Mouse (Mus musculus): ENCODE measurements around the gene Gusb. TPM values are rescaled to one million over a fixed set of nuclear protein-coding genes. Genes with fewer than 3 reads are reported as not detected.
A peak's percentile ranks its signal among the peaks of the same experiment; 100 is the strongest.

Gene Gusb
- polyA plus RNA-seq (2015; fragmentation: Nextera tagmentation; extraction: Ambion mirVana) = 31.9 and 33.9 TPM in 2 replicates

GRCm38 (mm10) chr5:130002301-130003146, at the start of gene Gusb:
Gene Gusb (minus strand): TSS chr5:130003049.
- Histone ChIP-seq H3K27ac (replicated peaks) (peak within 1 kb of the TSS; percentile 70), H3K36me3 (no peaks in the 10 kb centered on the region), H3K27me3 (no peaks in the 10 kb centered on the region), H3K9ac (peak within 1 kb of the TSS; percentile 72), H3K4me2 (peak within 1 kb of the TSS; percentile 90), H3K4me3 (peak within 1 kb of the TSS; percentile 75), H3K4me1 (replicated peaks) (peaks cover 13% of the 10 kb centered on the region), H3K9me3 (no peaks in the 10 kb centered on the region)
- WGBS = 2% methylated on average over 39 of the region's 39 CpGs
- ATAC-seq (ENCODE audit: low FRiP score, low read depth) = peak; percentile 87

- 80% methylated on average over 5 of the region's 5 CpGs for WGBS
Measured at GRCm38 (mm10) chr5:130052510-130052909, 49.7 kb upstream of the Gusb start.

GRCm38 (mm10) chr5:130051073-130051860, 48.4 kb upstream of the Gusb start:
- 87% methylated on average over 15 of the region's 15 CpGs for WGBS
- Histone ChIP-seq H3K9ac (no peak overlapping the region), H3K4me2 (no peak overlapping the region), H3K9me3 (no peaks in the 10 kb centered on the region), H3K36me3 (peaks cover 25% of the 10 kb centered on the region), H3K27me3 (no peaks in the 10 kb centered on the region), H3K4me3 (no peak overlapping the region), H3K27ac (replicated peaks) (no peak overlapping the region), H3K4me1 (replicated peaks) (no peaks in the 10 kb centered on the region; the same call in 1 of the 2 replicates)
- no peak for ATAC-seq (ENCODE audit: low FRiP score, low read depth)

More at GRCm38 (mm10) chr5:130052510-130052909, 49.7 kb upstream of the Gusb start:
- Histone ChIP-seq H3K27ac (replicated peaks) (no peak overlapping the region), H3K36me3 (peaks cover 13% of the 10 kb centered on the region), H3K9me3 (no peaks in the 10 kb centered on the region), H3K27me3 (no peaks in the 10 kb centered on the region), H3K9ac (no peak overlapping the region), H3K4me2 (no peak overlapping the region), H3K4me1 (replicated peaks) (no peaks in the 10 kb centered on the region; the same call in 1 of the 2 replicates), H3K4me3 (no peak overlapping the region)
- ATAC-seq (ENCODE audit: low FRiP score, low read depth) = no peak

- 53% methylated on average over 6 of the region's 6 CpGs for WGBS
- H3K9ac ChIP-seq = no peak overlapping the region
Measured at GRCm38 (mm10) chr5:130050416-130050815, 47.6 kb upstream of the Gusb start.

GRCm38 (mm10) chr5:130048786-130049520, 46.1 kb upstream of the Gusb start:
- Histone ChIP-seq H3K36me3 (peaks cover 34% of the 10 kb centered on the region), H3K4me1 (replicated peaks) (no peaks in the 10 kb centered on the region; the same call in 1 of the 2 replicates), H3K27me3 (no peaks in the 10 kb centered on the region), H3K9me3 (no peaks in the 10 kb centered on the region), H3K4me2 (no peak overlapping the region), H3K4me3 (no peak overlapping the region), H3K9ac (no peak overlapping the region), H3K27ac (replicated peaks) (peak overlapping the region; percentile 32; the same call in 1 of the 2 replicates)
- 83% methylated on average over 15 of the region's 15 CpGs for WGBS
- no peak; the same call in 1 of the 2 replicates for ATAC-seq (ENCODE audit: low FRiP score, low read depth)

More at GRCm38 (mm10) chr5:130050416-130050815, 47.6 kb upstream of the Gusb start:
- Histone ChIP-seq H3K9me3 (no peaks in the 10 kb centered on the region), H3K27ac (replicated peaks) (no peak overlapping the region), H3K36me3 (peaks cover 32% of the 10 kb centered on the region), H3K4me3 (no peak overlapping the region), H3K4me1 (replicated peaks) (no peaks in the 10 kb centered on the region; the same call in 1 of the 2 replicates), H3K27me3 (no peaks in the 10 kb centered on the region), H3K4me2 (no peak overlapping the region)
- no peak for ATAC-seq (ENCODE audit: low FRiP score, low read depth)

- no peak overlapping the region for H3K4me2 ChIP-seq
- no peaks in the 10 kb centered on the region for H3K27me3 ChIP-seq
- H3K4me1 ChIP-seq (replicated peaks) = no peaks in the 10 kb centered on the region; the same call in 1 of the 2 replicates
- H3K4me3 ChIP-seq = no peak overlapping the region
- no peak overlapping the region for H3K27ac ChIP-seq (replicated peaks)
- no peak overlapping the region for H3K9ac ChIP-seq
- ATAC-seq (ENCODE audit: low FRiP score, low read depth) = no peak
- peaks cover 53% of the 10 kb centered on the region for H3K36me3 ChIP-seq
- H3K9me3 ChIP-seq = no peaks in the 10 kb centered on the region
- WGBS = 80% methylated on average over 6 of the region's 6 CpGs
Measured at GRCm38 (mm10) chr5:130047013-130047412, 44.2 kb upstream of the Gusb start.

- Histone ChIP-seq H3K27ac (replicated peaks) (no peak overlapping the region), H3K4me2 (no peak overlapping the region), H3K36me3 (peaks cover 57% of the 10 kb centered on the region), H3K27me3 (no peaks in the 10 kb centered on the region), H3K4me3 (no peak overlapping the region), H3K9me3 (no peaks in the 10 kb centered on the region), H3K9ac (no peak overlapping the region), H3K4me1 (replicated peaks) (no peaks in the 10 kb centered on the region; the same call in 1 of the 2 replicates)
- no peak for ATAC-seq (ENCODE audit: low FRiP score, low read depth)
- 93% methylated on average over 10 of the region's 10 CpGs for WGBS
Measured at GRCm38 (mm10) chr5:130046589-130046988, 43.7 kb upstream of the Gusb start.

- H3K27ac ChIP-seq (replicated peaks) = no peak overlapping the region
- H3K4me3 ChIP-seq = no peak overlapping the region
- no peaks in the 10 kb centered on the region for H3K27me3 ChIP-seq
- H3K4me2 ChIP-seq = no peak overlapping the region
- H3K9ac ChIP-seq = no peak overlapping the region
- H3K4me1 ChIP-seq (replicated peaks) = no peaks in the 10 kb centered on the region; the same call in 1 of the 2 replicates
- H3K36me3 ChIP-seq = peaks cover 62% of the 10 kb centered on the region
- ATAC-seq (ENCODE audit: low FRiP score, low read depth) = no peak
- no peaks in the 10 kb centered on the region for H3K9me3 ChIP-seq
- WGBS = 85% methylated on average over 7 of the region's 7 CpGs
Measured at GRCm38 (mm10) chr5:130046100-130046499, 43.3 kb upstream of the Gusb start.

- H3K4me1 ChIP-seq (replicated peaks) = no peaks in the 10 kb centered on the region; the same call in 1 of the 2 replicates
- 70% methylated on average over 7 of the region's 7 CpGs for WGBS
- H3K4me3 ChIP-seq = no peak overlapping the region
- no peaks in the 10 kb centered on the region for H3K27me3 ChIP-seq
- H3K9me3 ChIP-seq = no peaks in the 10 kb centered on the region
- no peak overlapping the region for H3K9ac ChIP-seq
- H3K27ac ChIP-seq (replicated peaks) = no peak overlapping the region
- H3K36me3 ChIP-seq = peaks cover 72% of the 10 kb centered on the region
- no peak for ATAC-seq (ENCODE audit: low FRiP score, low read depth)
- no peak overlapping the region for H3K4me2 ChIP-seq
Measured at GRCm38 (mm10) chr5:130044201-130044695, 41.4 kb upstream of the Gusb start.

GRCm38 (mm10) chr5:130043741-130044140, 40.9 kb upstream of the Gusb start:
- peaks cover 68% of the 10 kb centered on the region for H3K36me3 ChIP-seq
- no peak overlapping the region for H3K27ac ChIP-seq (replicated peaks)
- H3K4me3 ChIP-seq = no peak overlapping the region
- H3K9me3 ChIP-seq = no peaks in the 10 kb centered on the region
- WGBS = 90% methylated on average over 3 of the region's 3 CpGs
- H3K4me2 ChIP-seq = no peak overlapping the region
- no peaks in the 10 kb centered on the region for H3K4me1 ChIP-seq (replicated peaks)
- ATAC-seq (ENCODE audit: low FRiP score, low read depth) = no peak
- no peaks in the 10 kb centered on the region for H3K27me3 ChIP-seq
- H3K9ac ChIP-seq = no peak overlapping the region

- ATAC-seq (ENCODE audit: low FRiP score, low read depth) = no peak
- Histone ChIP-seq H3K4me3 (no peak overlapping the region), H3K9ac (no peak overlapping the region), H3K36me3 (peaks cover 57% of the 10 kb centered on the region), H3K9me3 (no peaks in the 10 kb centered on the region), H3K4me2 (no peak overlapping the region), H3K4me1 (replicated peaks) (no peaks in the 10 kb centered on the region), H3K27ac (replicated peaks) (no peak overlapping the region), H3K27me3 (no peaks in the 10 kb centered on the region)
- whole genome bisulfite sequencing = 89% methylated on average over 4 of the region's 4 CpGs
Measured at GRCm38 (mm10) chr5:130041262-130041661, 38.4 kb upstream of the Gusb start.
